In the genomic region with DNA sequence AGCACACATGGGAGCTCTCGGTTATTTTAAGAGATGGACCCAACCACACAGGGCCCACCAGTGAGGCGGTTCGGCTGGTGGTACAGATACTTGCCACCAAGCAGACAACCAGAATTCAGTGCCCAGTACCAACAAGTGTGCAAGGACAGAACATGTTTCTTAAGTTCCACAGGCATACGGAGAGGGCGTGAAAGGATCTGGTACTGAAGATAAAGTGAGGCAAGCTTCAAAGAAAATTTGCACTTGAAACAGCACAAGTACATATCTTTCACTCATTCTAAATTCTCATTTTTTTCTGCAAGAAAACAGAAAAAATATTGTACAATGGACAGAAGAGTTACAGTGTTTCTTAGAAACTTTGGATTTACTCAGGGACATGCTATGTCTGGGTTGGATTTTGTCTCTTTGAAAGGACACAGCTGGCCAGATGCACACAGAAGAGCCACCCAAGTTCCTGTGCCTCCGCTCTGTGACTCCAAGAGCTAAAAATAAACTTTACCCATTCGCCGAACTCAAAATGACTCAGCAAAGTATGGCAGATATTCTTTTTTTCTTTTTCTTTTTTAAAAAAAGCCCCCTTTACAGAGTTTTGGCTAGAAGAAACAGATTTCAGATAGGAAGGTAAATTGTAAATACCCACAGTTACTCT, we compare ENCODE assay signal across 9 mouse cellular contexts. TPM values are rescaled to one million over a fixed set of nuclear protein-coding genes. Genes with fewer than 3 reads are reported as not detected.
A peak's percentile ranks its signal among the peaks of the same experiment; 100 is the strongest.
DNase-seq lines count a peak whose midpoint lies in the region; ATAC-seq lines count a peak whose summit lies in the region.
"Had no signal": no experiment of that assay in that cellular context is flagged by ENCODE, and none has a peak within 500 bp of the region (broad histone marks: within the 10 kb centered on the region; RNA-seq: fewer than 3 reads in every experiment).

No protein-coding gene starts in this region.

- ATAC-seq in common myeloid progenitor, adult 5-6 weeks (replicated peaks; ENCODE audit: low read depth, poor library complexity, severe bottlenecking), result peak; percentile 69
- peak; percentile 83 for ATAC-seq in liver, embryonic 11.5 days (replicated peaks; ENCODE audit: low FRiP score)
- no peak for ATAC-seq in monocyte, adult 5-6 weeks (replicated peaks; ENCODE audit: insufficient number of reproducible peaks, low FRiP score, low TSS enrichment, poor library complexity, severe bottlenecking)

- intact Hi-C loops in gastrocnemius, postnatal 14 days (cut with DNase I; ENCODE audit: low total_unique reads), result no loop called here

- peak overlapping the region; percentile 97 for H3K27ac ChIP-seq in liver, embryonic 11.5 days (ENCODE audit: low read depth, low read length)

- H3K4me2 ChIP-seq in liver, embryonic 11.5 days, result peak overlapping the region; percentile 69

- DNase-seq in gastrocnemius, adult 18-20 months (ENCODE audit: low spot score), result peak; percentile 43
- DNase-seq in gastrocnemius, postnatal 14 days, result no peak
- peak; percentile 66 for DNase-seq in 3T3-L1 (ENCODE audit: low read depth, low spot score)
- DNase-seq in liver, embryonic 11.5 days (ENCODE audit: low spot score), result no peak
- DNase-seq in gastrocnemius, postnatal 4 days (ENCODE audit: low spot score in 2 of 2), result no peak
- DNase-seq in urinary bladder, postnatal 25 days (ENCODE audit: low spot score), result no peak
- DNase-seq: cerebellum, adult 9-11 months had no signal

- H3K9me3 ChIP-seq in liver, embryonic 11.5 days (ENCODE audit: control insufficient read depth, low read length), result no peaks in the 10 kb centered on the region

- peak overlapping the region; percentile 68 for H3K9ac ChIP-seq in liver, embryonic 11.5 days (ENCODE audit: low read depth, low read length)

- 39% methylated on average over 8 of the region's 8 CpGs for WGBS in liver, embryonic 11.5 days

- H3K4me3 ChIP-seq in liver, embryonic 11.5 days (ENCODE audit: low read depth, low read length), result 0 out of 2 replicates have a peak overlapping the region, but pooled peaks have one; percentile 21

- H3K27me3 ChIP-seq in liver, embryonic 11.5 days (replicated peaks; ENCODE audit: control insufficient read depth, insufficient read depth, low read length), result no peaks in the 10 kb centered on the region

- peaks cover 42% of the 10 kb centered on the region for H3K4me1 ChIP-seq in liver, embryonic 11.5 days (replicated peaks; ENCODE audit: control insufficient read depth, insufficient read depth, low read length)

- peaks cover 13% of the 10 kb centered on the region for H3K36me3 ChIP-seq in liver, embryonic 11.5 days (ENCODE audit: control insufficient read depth, insufficient read depth, low read length)

RNA-seq across cellular contexts. Expression of gene Tbc1d14, which starts 27.5 kb away (rescaled TPM):
- total RNA-seq in gastrocnemius, adult 18-20 months (2021), result 10 to 100 TPM; 14.5 to 14.6 TPM
- total RNA-seq in gastrocnemius, postnatal 14 days (2021), result 10 to 100 TPM; 13.9 to 14.6 TPM
- total RNA-seq in common myeloid progenitor, adult 5-6 weeks (2017), result 14.1 and 14.8 TPM in 2 replicates
- polyA plus RNA-seq in liver, embryonic 11.5 days (2014; fragmentation: Nextera tagmentation; extraction: Ambion mirVana), result 26.0 and 30.2 TPM in 2 replicates
- 13.0 to 38.8 TPM (median 18.7 TPM) in 3 replicates for total RNA-seq in monocyte, adult 5-6 weeks (2017)
- total RNA-seq in gastrocnemius, postnatal 4 days (2021), result 10 to 100 TPM; 24.8 to 27.5 TPM

Comparison
In these comparisons a context has a peak if more than half of its experiments do, and no peak if none do; other contexts are left out.
1. DNase-seq: peak in gastrocnemius, adult 18-20 months (single experiment) and 3T3-L1 (single experiment); none in gastrocnemius, postnatal 14 days (single experiment), liver, embryonic 11.5 days (single experiment), gastrocnemius, postnatal 4 days (0 of 2) and urinary bladder, postnatal 25 days (single experiment).